Mouse (Mus musculus) central nervous system, embryonic 18 days (tissue): ENCODE results near the gene Pigq. TPM values are rescaled to one million over a fixed set of nuclear protein-coding genes. Genes with fewer than 3 reads are reported as not detected.

ENCODE experiments used
- polyA plus RNA-seq: library from polyadenylated mRNA; depleted of rRNA; stranded (reverse); fragments of >200 nt; gene quantifications from 2 replicates; pipeline ENCODE4 v1.2.3, GENCODE M21; 2012; rRNA removed

Gene Pigq
- polyA plus RNA-seq, result 107 and 111 TPM in 2 replicates

DNA sequence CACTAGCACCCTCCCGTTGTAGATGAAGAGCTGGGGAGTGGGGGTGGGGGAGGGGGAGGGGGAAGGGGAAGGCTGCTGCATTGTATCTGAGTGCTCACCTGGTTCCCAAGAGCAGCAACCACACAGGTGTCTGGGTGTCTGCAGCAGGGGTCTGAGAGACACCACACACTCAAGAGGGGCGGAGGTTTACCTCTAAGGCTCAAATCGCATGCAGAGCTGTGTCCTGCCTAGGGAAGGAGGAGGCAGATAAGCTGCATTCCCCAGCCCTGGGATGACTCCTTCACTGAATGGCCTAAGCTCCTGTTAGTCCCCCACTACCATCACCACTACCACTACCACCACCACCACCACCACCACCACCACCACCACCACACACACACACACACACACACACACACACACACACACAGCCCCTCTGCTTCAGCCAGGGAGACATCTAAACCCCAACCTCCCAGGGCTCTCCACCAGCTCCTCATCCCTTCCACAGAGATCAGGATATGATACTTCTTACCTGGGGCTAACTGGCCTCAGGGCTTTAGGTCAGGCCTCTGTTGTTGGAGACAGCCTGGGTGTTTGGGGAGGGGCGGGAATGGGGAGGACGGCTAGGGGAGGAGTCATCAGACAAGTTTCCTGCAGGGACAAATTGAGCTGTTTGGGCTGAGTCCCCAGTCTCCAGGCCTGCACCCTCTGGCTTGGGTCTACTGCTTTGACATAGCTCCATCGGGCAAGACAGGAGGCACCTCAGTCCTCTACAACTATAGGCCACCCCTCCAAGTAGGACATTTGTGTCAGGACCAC lies at the start of gene Pigq, which contains the start of gene Nhlrc4:
Pigq (minus strand) TSS at position 571 of the 798 bp plus-strand sequence.
Nhlrc4 (minus strand) TSS at position 596 of the 798 bp plus-strand sequence.

DNA sequence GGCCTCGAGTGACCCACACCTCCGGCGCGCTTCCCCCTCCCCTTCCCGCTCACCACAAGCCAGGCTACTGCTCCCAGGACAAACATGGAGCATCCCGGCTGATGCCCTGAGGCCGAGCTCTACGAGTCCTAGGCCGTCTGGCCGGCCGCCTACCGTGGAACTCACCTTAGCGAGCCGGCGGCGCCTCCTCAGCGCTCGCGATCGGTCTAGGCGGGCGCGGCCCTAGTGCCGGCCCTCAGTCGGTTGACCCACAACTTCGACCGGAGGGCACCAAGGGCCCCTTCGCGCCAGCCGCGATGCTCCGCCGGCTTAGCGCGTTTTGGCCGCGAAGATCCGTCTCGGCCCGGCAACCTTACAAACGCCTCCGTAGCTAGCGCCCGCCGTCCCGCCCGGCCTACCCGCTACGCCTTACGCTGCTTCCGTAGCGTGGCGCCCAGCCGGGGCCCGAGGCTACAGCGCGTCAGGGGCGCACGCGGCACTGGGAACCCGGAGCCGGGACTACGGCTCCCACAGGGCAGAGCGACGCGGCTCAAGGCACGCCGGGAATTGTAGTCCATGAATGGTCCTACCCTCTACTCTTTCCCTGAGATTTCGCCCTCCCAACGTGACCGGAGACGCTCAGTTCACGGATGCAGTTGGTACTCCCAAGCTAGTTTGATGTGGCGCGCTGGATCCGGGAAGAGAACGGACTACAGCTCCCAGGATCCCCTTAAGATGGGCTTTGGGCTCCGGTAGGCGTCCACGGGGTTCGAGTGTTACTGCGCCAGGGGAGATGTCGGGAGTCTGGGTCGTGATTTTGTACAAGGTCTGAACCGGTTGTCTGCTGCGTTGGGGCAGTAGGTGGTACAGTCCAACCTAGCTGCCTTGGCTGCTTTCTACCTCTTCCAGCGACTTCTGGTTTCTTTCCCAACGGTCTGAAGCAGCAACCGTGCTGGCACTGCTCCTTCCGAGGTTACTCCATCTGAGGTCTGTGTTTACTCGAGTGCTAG lies 40.9 kb upstream of the Pigq start, which contains the start of gene Capn15:
Capn15 (minus strand) TSS at position 491 of the 989 bp plus-strand sequence.

DNA sequence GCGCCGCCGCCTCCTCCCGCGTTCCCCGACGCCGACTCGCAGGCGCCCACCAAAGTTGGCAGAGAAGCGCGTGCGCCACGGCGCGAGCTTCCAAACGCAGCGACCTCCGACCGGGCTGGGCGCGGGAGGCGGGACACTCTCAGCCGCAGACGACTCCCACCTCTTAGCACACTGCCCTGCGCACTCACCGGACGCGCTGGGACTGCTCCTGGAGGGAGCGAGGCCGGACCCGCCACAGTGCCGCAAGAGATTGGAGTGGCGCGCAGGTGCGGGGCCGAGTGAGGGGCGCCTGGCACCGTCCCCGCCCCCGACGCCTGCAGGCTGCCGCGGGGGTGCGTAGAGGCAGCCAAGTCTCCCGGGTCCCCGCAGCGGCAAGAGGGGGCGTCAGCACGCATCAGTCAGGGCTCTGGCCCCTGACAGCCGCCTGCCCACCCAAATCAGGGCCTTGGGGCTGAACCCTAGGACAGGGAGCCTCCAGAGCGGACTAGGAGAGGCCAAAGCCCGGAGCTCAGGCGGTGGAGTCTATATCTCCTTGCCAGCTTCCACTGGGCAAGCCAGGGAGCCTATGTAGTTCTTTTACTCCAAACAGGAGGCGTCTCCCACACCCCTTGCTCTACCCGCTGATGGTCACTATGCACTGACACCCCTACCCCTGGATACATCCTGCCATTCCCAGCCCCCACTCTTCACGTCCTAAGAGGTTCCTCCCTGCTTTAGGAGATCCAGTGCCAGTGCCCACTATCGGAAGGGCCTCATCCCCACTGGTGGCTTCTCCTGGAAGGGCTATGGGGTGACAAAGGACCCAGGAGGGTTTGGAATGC lies 7.3 kb upstream of the Pigq start, which contains the start of gene A930017K11Rik:
A930017K11Rik (minus strand) TSS at position 763 of the 821 bp plus-strand sequence.

DNA sequence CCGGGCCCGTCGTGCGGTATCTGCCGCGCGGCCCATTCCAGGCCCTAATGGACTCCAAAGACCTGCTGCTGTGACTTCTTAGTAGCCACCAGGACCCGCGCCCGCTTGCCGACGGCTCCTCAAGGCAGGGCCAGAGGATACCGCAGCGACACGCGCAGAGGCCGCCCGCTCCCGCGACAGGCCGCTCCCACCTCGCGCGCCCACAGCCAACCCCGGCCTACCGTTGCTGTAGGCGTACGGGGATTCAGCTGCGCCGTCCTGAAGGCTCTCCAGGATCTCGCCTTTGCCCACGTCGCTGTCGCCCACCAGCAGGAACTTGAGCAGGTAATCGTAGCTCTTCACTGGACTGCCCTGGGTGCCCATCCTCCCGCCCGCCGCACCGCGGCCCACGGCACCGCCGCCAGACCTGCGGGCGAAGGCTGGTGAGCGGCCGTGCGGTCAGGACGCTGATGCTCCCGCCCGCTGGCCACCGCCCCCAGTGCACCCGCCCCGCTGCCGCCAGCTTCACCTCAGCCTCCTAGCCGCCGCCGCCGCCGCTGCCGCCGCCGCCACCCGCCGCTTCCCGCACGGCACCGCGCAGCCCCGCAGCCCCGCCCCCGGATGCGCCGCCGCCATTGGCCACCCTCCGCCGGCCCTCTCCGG lies 25.5 kb downstream of the Pigq start, which contains the start of gene Rab40c:
Rab40c (minus strand) TSS at position 584 of the 642 bp plus-strand sequence.

DNA sequence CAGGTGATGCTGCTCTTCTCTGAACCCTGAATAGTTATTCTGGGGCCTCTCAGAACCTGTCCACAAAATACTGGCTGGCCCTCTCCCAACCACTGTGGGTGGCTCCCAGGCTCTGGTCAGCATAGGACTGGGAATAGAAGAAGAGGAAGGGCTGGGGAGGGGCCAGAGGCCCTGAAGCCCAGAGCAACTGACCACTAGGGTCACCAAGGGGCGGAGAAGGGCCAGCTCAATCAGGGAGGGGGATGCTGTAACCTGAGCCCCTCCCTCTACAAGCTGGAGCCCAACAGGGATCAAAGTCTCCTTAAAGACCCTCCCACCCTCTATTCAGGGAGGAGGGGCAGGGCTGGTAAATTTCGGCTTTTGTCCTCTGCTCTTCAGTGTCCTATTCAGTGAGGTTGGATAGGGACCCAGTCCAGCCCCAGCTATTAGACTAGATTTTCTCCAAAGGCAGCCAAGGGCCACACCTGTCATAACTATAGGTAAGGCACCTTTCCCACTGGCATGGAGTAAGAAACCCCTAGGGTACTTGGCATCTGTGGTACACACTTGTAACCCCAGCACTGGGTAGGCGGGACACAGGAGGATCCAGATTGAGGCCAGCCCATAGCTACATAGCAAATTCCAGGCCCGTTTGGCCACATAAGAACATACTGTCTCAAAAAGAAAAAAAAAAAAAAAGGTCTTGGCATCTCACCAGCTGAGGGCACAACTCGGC lies 64.4 kb downstream of the Pigq start, which contains the start of gene Wfikkn1:
Wfikkn1 (minus strand) TSS at position 663 of the 715 bp plus-strand sequence.

Other genes with a start within 250 kb of the Pigq start
- gene Gng13, start 227.8 kb downstream of the Pigq start, polyA plus RNA-seq, result 8.3 and 8.7 TPM in 2 replicates
- gene Chtf18, start 217.5 kb downstream of the Pigq start, polyA plus RNA-seq, result 5.9 and 6.7 TPM in 2 replicates
- 47.6 and 50.8 TPM in 2 replicates for gene Rpusd1, start 217.3 kb downstream of the Pigq start, polyA plus RNA-seq
- 0.15 and 0.17 TPM in 2 replicates for gene Mslnl, start 208.9 kb downstream of the Pigq start, polyA plus RNA-seq
- gene Msln, start 190.6 kb downstream of the Pigq start, polyA plus RNA-seq, result 1.6 and 32.1 TPM in 2 replicates
- gene Narfl, start 171.2 kb downstream of the Pigq start, polyA plus RNA-seq, result 26.8 and 27.4 TPM in 2 replicates
- gene Haghl, start 159.3 kb downstream of the Pigq start, polyA plus RNA-seq, result 211 and 212 TPM in 2 replicates
- 0.12 and 0.13 TPM in 2 replicates for gene Ccdc78, start 158.4 kb downstream of the Pigq start, polyA plus RNA-seq
- gene Fam173a, start 152.0 kb downstream of the Pigq start, polyA plus RNA-seq, result 106 and 118 TPM in 2 replicates
- gene AC134908.4, start 149.3 kb downstream of the Pigq start, polyA plus RNA-seq, result 0.33 and 0.57 TPM in 2 replicates
- gene Metrn, start 147.8 kb downstream of the Pigq start, polyA plus RNA-seq, result 90.6 and 111 TPM in 2 replicates
- gene Fbxl16, start 135.9 kb downstream of the Pigq start, polyA plus RNA-seq, result 79.5 and 95.0 TPM in 2 replicates
- gene Wdr24, start 121.3 kb downstream of the Pigq start, polyA plus RNA-seq, result 42.3 and 44.7 TPM in 2 replicates
- gene Jmjd8, start 116.1 kb downstream of the Pigq start, polyA plus RNA-seq, result 61.3 and 66.9 TPM in 2 replicates
- 297 and 308 TPM in 2 replicates for gene Stub1, start 111.5 kb downstream of the Pigq start, polyA plus RNA-seq
- gene Rhbdl1, start 107.6 kb downstream of the Pigq start, polyA plus RNA-seq, result 105 and 106 TPM in 2 replicates
- gene Gm20683, start 103.2 kb downstream of the Pigq start, polyA plus RNA-seq, result 37.0 and 39.2 TPM in 2 replicates
- gene Rhot2, start 100.1 kb downstream of the Pigq start, polyA plus RNA-seq, result 95.8 and 96.0 TPM in 2 replicates
- 46.9 and 49.8 TPM in 2 replicates for gene Wdr90, start 83.4 kb downstream of the Pigq start, polyA plus RNA-seq
- 20.1 and 21.8 TPM in 2 replicates for gene Mcrip2, start 76.2 kb downstream of the Pigq start, polyA plus RNA-seq
- 67.4 and 73.2 TPM in 2 replicates for gene Mettl26, start 69.9 kb downstream of the Pigq start, polyA plus RNA-seq
- gene Wfikkn1, start 64.1 kb downstream of the Pigq start, polyA plus RNA-seq, result 0.39 and 0.40 TPM in 2 replicates
- 88.6 and 89.3 TPM in 2 replicates for gene Rab40c, start 25.2 kb downstream of the Pigq start, polyA plus RNA-seq
- 0.29 and 0.44 TPM in 2 replicates for gene Nhlrc4, start within 50 bp of the Pigq start, polyA plus RNA-seq
- gene A930017K11Rik, start 7.6 kb upstream of the Pigq start, polyA plus RNA-seq, result 0.62 and 1.1 TPM in 2 replicates
- 38.4 and 38.8 TPM in 2 replicates for gene Capn15, start 40.9 kb upstream of the Pigq start, polyA plus RNA-seq
- 58.8 and 66.0 TPM in 2 replicates for gene Rab11fip3, start 124.6 kb upstream of the Pigq start, polyA plus RNA-seq
- gene Decr2, start 145.4 kb upstream of the Pigq start, polyA plus RNA-seq, result 34.1 and 34.8 TPM in 2 replicates
- gene Nme4, start 150.7 kb upstream of the Pigq start, polyA plus RNA-seq, result 24.6 and 25.0 TPM in 2 replicates
- gene Tmem8, start 168.4 kb upstream of the Pigq start, polyA plus RNA-seq, result 9.5 and 10.5 TPM in 2 replicates
- 100 and 106 TPM in 2 replicates for gene Mrpl28, start 178.6 kb upstream of the Pigq start, polyA plus RNA-seq
- 24.1 and 24.8 TPM in 2 replicates for gene Axin1, start 193.8 kb upstream of the Pigq start, polyA plus RNA-seq